Mouse (Mus musculus) erythroblast, embryonic 14.5 days (primary cell): Measurements from ENCODE around the gene Rnf167.

ENCODE experiments used
- GATA1 ChIP-seq: IDR thresholded peaks from 2 replicates; pipeline ENCODE4 v1.6.1; 2012; ENCODE audit warnings: low read length, inconsistent platforms, mixed read lengths
- TAL1 ChIP-seq: IDR thresholded peaks from 3 replicates; pipeline ENCODE4 v1.6.1; 2012; ENCODE audit warnings: low read length, inconsistent platforms, mixed read lengths

DNA sequence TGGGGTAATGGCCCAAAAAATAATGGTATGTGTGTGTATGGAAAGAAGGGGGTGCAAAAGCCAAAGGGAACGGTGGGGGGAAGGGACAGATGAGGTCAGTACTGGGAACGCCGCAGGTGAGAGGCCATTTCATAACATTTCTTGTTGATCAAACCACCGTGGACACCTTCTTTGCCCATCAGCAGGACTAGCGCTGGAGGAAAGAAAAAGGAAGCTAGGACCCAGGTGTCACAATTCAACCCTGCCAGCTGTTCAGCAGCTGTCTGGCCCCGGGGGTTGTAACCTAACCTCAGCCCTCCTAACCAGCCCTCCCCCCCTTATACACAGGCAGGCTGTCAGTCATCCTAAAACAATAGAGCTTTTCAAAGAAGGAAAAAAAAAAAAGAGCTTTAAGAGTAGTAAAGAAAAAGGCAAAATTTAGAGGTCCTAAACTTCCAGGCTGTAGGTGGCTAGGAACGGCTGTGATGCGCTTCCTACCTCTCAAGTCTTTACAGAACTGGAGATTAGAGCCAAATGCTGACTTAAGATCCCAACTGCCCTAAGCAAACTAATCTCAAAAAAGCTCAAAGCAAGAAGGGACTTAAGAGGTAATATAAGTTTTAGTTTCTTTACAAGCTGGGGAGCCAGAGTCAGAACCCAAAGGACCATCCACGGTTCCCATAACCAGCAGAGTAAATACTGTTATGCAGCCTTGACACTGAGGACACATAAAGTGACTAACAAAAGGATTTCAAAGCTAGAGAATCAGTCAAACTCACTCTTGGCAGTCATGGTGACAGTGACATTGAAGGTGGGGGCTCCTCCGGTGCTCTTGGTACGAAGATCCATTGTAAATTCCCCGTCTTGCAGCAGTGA, 5.2 kb downstream of the Rnf167 start:
- TF ChIP-seq TAL1 = no peak
- TF ChIP-seq GATA1 = no peak
